Mouse (Mus musculus) kidney, postnatal 0 days (tissue): Measurements from ENCODE around the gene Cdh5. TPM values are rescaled to one million over a fixed set of nuclear protein-coding genes. Genes with fewer than 3 reads are reported as not detected.

Experiments used
- ATAC-seq: fragments of 200-750 bp; cut with Nextera tagmentation; replicated peaks from 2 replicates; pipeline ENCODE4 v1.8.0; 2017; ENCODE audit warnings: low read depth, moderate number of reproducible peaks, moderate TSS enrichment, moderate library complexity; ENCODE audit not compliant: low FRiP score
- DNase-seq: peaks from one replicate; pipeline ENCODE4 v3.0.0-alpha.2; 2016; ENCODE audit warnings: low spot score
- H3K27ac ChIP-seq: fragments of 300-500 bp; sonication (generic); 2 replicates; pipeline ENCODE4 v1.5.1; 2014; ENCODE audit warnings: mild to moderate bottlenecking
- H3K27me3 ChIP-seq: fragments of 300-500 bp; sonication (generic); 2 replicates; pipeline ENCODE4 v1.6.1; 2014; ENCODE audit warnings: low read length, mixed read lengths; ENCODE audit not compliant: insufficient read depth
- H3K36me3 ChIP-seq: fragments of 300-500 bp; sonication (generic); 2 replicates; pipeline ENCODE4 v1.6.1; 2014; ENCODE audit warnings: low read length, mixed read lengths; ENCODE audit not compliant: insufficient read depth
- H3K4me1 ChIP-seq: fragments of 300-500 bp; sonication (generic); replicated peaks from 2 replicates; pipeline ENCODE4 v1.6.1; 2014; ENCODE audit warnings: antibody characterized with exemption, low read length, mixed read lengths; ENCODE audit not compliant: insufficient read depth
- H3K4me2 ChIP-seq: fragments of 300-500 bp; sonication (generic); 2 replicates; pipeline ENCODE4 v1.6.1; 2014; ENCODE audit warnings: mild to moderate bottlenecking, low read length, moderate library complexity, mixed read lengths
- H3K4me3 ChIP-seq: fragments of 300-500 bp; sonication (generic); replicated peaks from 2 replicates; pipeline ENCODE4 v1.5.1; 2014; ENCODE audit warnings: low read depth, low read length
- H3K9ac ChIP-seq: fragments of 300-500 bp; sonication (generic); 2 replicates; pipeline ENCODE4 v1.6.1; 2014; ENCODE audit warnings: low read depth, low read length
- H3K9me3 ChIP-seq: fragments of 300-500 bp; sonication (generic); replicated peaks from 2 replicates; pipeline ENCODE4 v1.6.1; 2016; ENCODE audit warnings: low read length, inconsistent platforms, mixed read lengths
- CTCF ChIP-seq: IDR thresholded peaks from 2 replicates; pipeline ENCODE4 v1.5.1; 2016; ENCODE audit warnings: antibody characterized with exemption, low read depth, mild to moderate bottlenecking, moderate library complexity
- WGBS: fragments of 180-500 bp; shearing (Covaris S2); extraction: QIAGEN DNeasy Blood & Tissue Kit; methylation state at CpG from one replicate; pipeline ENCODE4 v1.1.7; 2014; 5-methylcytosine and 5-hydroxymethylcytosine counted together
- polyA plus RNA-seq: library from polyadenylated mRNA; unstranded; fragments of >200 nt; fragmentation: Nextera tagmentation; extraction: Ambion mirVana; gene quantifications from 2 replicates; pipeline ENCODE4 v1.2.1, GENCODE M21; 2015

Gene Cdh5
- polyA plus RNA-seq, 1 experiment from 2014 or later: 35.9 TPM

DNA sequence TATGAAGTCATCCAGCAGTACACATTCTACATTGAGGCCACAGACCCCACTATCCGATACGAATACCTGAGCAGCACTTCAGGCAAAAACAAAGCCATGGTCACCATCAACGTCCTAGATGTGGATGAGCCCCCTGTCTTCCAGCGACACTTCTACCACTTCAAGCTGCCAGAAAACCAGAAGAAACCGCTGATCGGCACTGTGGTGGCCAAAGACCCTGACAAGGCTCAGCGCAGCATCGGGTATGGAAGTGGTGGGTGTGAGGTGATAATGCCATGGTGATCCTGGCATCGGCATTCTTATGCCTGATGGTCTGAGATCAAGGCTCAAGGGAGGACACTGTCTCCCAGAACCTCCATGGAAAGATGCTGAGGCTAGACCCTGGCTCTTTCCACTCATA, 29.5 kb downstream of the Cdh5 start:
- TF ChIP-seq CTCF: no peak

DNA sequence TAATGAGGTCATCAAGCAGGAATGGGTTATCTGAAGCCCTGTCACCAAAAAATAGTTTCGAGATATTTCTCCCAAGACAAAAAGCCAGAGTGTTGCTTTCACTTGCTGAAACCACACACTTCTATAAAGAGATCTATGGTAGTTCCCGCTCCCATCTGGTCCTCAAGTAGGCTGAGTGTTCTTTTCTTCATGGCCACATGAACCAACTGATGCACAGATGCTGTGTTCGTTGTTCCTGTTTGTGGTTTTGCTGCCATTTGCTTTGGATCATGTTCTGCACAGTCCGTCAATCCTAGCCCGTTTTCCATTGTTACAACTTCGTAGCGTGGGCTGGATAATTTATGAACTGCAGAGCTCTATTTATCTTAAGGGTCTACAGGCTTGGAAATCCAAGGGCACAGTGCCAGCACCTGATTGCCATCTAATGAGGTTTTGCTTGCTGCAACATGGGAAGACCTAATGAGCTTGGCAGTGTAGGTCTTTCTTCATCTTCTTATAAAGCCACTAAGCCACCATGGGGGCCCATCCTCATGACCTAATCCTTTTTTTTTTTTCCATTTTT, 30.1 kb downstream of the Cdh5 start:
- H3K36me3 ChIP-seq: no peaks in the 10 kb centered on the region
- no peaks in the 10 kb centered on the region for H3K27me3 ChIP-seq
- H3K4me2 ChIP-seq: no peak overlapping the region
- TF ChIP-seq CTCF: no peak
- WGBS: 50% methylated on average over 7 of the region's 7 CpGs
- H3K27ac ChIP-seq: no peak overlapping the region
- no peaks in the 10 kb centered on the region for H3K4me1 ChIP-seq
- no peak overlapping the region for H3K9ac ChIP-seq
- no peaks in the 10 kb centered on the region for H3K9me3 ChIP-seq
- no peak for ATAC-seq
- no peak for DNase-seq
- H3K4me3 ChIP-seq: no peak overlapping the region

More for the DNA sequence above, 29.5 kb downstream of the Cdh5 start:
- no peaks in the 10 kb centered on the region for H3K4me1 ChIP-seq
- H3K4me2 ChIP-seq: no peak overlapping the region
- no peak for DNase-seq
- no peak overlapping the region for H3K9ac ChIP-seq
- no peak for ATAC-seq
- 97% methylated on average over 9 of the region's 9 CpGs for WGBS
- H3K27ac ChIP-seq: no peak overlapping the region
- H3K4me3 ChIP-seq: no peak overlapping the region
- H3K36me3 ChIP-seq: no peaks in the 10 kb centered on the region
- H3K27me3 ChIP-seq: no peaks in the 10 kb centered on the region
- H3K9me3 ChIP-seq: no peaks in the 10 kb centered on the region

DNA sequence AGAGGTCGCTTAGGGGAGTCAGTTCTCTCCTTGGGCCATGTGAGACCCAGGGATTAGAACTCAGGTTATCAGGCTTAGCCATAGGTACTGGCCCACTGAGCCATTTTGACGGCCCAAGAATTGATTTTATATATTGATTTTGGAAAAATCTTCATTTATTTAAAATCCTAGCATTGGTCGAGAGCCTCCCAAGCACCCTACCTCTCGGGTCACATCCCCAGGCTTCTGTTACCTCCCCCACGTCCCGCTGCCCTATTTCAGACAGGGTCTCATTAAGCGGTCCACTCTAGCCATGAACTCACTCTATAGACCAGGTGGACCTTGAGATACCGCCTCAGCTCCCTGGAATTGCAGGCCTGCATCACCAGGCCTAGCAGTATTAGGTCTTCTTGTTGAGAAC, 33.1 kb downstream of the Cdh5 start:
- H3K9me3 ChIP-seq: no peaks in the 10 kb centered on the region
- H3K27ac ChIP-seq: no peak overlapping the region
- H3K4me2 ChIP-seq: no peak overlapping the region
- H3K9ac ChIP-seq: no peak overlapping the region
- no peak for DNase-seq
- H3K4me3 ChIP-seq: no peak overlapping the region
- 84% methylated on average over 8 of the region's 8 CpGs for WGBS
- no peaks in the 10 kb centered on the region for H3K36me3 ChIP-seq
- no peaks in the 10 kb centered on the region for H3K4me1 ChIP-seq
- ATAC-seq: no peak
- no peaks in the 10 kb centered on the region for H3K27me3 ChIP-seq
- no peak for TF ChIP-seq CTCF

DNA sequence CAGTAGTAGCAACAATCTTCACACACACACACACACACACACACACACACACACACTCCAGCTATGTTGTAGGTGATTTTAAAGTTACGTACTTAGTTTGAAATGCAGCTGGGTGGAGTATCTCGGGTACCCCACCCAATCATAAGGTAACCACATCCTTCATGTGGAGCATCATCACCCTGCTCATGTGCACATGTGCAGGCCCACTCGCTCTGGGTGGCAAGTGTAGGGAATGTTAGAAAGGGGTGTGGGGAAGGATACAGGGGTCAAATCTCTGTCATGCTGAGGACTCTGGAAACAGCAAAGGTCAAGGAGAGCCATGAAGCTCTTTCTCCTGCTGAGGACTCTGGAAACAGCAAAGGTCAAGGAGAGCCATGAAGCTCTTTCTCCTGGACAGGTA, 34.9 kb downstream of the Cdh5 start:
- no peaks in the 10 kb centered on the region for H3K27me3 ChIP-seq
- H3K4me3 ChIP-seq: no peak overlapping the region
- TF ChIP-seq CTCF: no peak
- H3K9ac ChIP-seq: no peak overlapping the region
- H3K27ac ChIP-seq: no peak overlapping the region
- DNase-seq (no peak), ATAC-seq (no peak)
- no peaks in the 10 kb centered on the region for H3K9me3 ChIP-seq
- H3K36me3 ChIP-seq: no peaks in the 10 kb centered on the region
- H3K4me2 ChIP-seq: no peak overlapping the region
- H3K4me1 ChIP-seq: no peaks in the 10 kb centered on the region
- WGBS: 91% methylated on average over 3 of the region's 3 CpGs

DNA sequence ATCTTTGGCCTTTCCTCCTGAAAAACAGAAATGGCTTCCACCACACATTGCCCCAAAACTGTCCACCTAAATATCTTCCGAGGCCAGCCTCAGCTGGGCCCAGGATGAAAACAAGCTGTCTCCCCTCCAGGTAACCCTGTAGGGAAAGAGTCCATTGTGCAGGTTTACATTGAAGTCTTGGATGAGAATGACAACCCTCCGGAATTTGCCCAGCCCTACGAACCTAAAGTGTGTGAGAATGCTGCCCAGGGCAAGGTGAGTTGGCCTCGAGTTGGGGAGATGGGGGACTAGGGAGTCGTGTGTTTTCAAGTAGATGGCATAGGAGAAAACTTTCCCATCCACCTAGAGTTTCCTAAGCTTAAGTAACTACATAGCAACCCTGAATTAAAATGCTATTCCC, 36.2 kb downstream of the Cdh5 start:
- ATAC-seq: no peak
- no peak overlapping the region for H3K4me2 ChIP-seq
- no peaks in the 10 kb centered on the region for H3K36me3 ChIP-seq
- no peaks in the 10 kb centered on the region for H3K9me3 ChIP-seq
- H3K4me3 ChIP-seq: no peak overlapping the region
- H3K27me3 ChIP-seq: no peaks in the 10 kb centered on the region
- WGBS: 89% methylated on average over 5 of the region's 5 CpGs
- DNase-seq: no peak
- TF ChIP-seq CTCF: no peak
- H3K4me1 ChIP-seq: no peaks in the 10 kb centered on the region
- no peak overlapping the region for H3K9ac ChIP-seq
- H3K27ac ChIP-seq: no peak overlapping the region

DNA sequence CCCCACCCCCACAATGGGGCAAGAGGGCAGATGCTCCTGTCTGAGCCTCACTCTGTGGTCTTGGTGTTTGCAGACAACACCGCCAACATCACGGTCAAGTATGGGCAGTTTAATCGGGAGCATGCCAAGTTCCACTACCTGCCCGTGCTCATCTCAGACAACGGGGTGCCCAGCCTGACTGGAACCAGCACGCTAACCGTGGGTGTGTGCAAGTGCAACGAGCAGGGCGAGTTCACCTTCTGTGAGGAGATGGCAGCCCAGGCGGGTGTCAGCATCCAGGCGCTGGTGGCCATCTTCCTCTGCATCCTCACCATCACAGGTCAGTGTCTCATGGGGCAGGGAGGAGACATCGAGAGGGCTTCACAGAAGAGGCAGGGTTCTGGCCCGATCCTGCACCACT, 39.2 kb downstream of the Cdh5 start:
- DNase-seq: no peak
- H3K9me3 ChIP-seq: no peaks in the 10 kb centered on the region
- no peaks in the 10 kb centered on the region for H3K27me3 ChIP-seq
- H3K4me1 ChIP-seq: no peaks in the 10 kb centered on the region
- no peak for TF ChIP-seq CTCF
- H3K36me3 ChIP-seq: no peaks in the 10 kb centered on the region
- no peak overlapping the region for H3K9ac ChIP-seq
- no peak overlapping the region for H3K4me2 ChIP-seq
- 86% methylated on average over 13 of the region's 13 CpGs for WGBS
- H3K4me3 ChIP-seq: no peak overlapping the region
- no peak for ATAC-seq
- H3K27ac ChIP-seq: no peak overlapping the region

DNA sequence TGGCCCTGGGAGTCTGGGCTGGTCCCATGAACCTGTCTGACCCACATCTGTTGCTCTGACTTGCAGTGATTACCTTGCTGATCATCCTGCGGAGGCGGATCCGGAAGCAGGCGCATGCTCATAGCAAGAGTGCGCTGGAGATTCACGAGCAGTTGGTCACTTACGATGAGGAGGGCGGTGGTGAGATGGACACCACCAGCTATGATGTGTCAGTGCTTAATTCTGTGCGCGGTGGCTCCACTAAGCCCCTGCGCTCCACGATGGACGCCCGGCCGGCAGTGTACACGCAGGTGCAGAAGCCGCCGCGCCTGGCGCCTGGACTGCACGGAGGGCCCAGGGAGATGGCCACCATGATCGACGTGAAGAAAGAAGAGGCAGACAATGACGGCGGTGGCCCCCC, 41.0 kb downstream of the Cdh5 start:
- Histone ChIP-seq H3K4me3 (no peak overlapping the region), H3K9me3 (no peaks in the 10 kb centered on the region), H3K36me3 (no peaks in the 10 kb centered on the region), H3K27ac (no peak overlapping the region), H3K27me3 (no peaks in the 10 kb centered on the region), H3K9ac (no peak overlapping the region), H3K4me2 (no peak overlapping the region), H3K4me1 (no peaks in the 10 kb centered on the region)
- no peak for DNase-seq
- no peak for ATAC-seq
- 94% methylated on average over 25 of the region's 25 CpGs for WGBS
- TF ChIP-seq CTCF: no peak
